Mouse (Mus musculus) heart, embryonic 12.5 days (tissue): ENCODE measurements around the gene Dlg3. TPM values are rescaled to one million over a fixed set of nuclear protein-coding genes. Genes with fewer than 3 reads are reported as not detected.

Experiments used
- ATAC-seq: fragments of 200-750 bp; cut with Nextera tagmentation; 2 replicates; pipeline ENCODE4 v1.8.0; 2017; ENCODE audit warnings: moderate TSS enrichment, moderate library complexity; ENCODE audit not compliant: insufficient number of reproducible peaks, low FRiP score
- H3K27ac ChIP-seq: fragments of 300-500 bp; sonication (generic); 2 replicates; pipeline ENCODE4 v1.5.1; 2016; ENCODE audit warnings: mild to moderate bottlenecking, moderate library complexity; ENCODE audit not compliant: poor library complexity, severe bottlenecking
- H3K27me3 ChIP-seq: fragments of 300-500 bp; sonication (generic); replicated peaks from 2 replicates; pipeline ENCODE4 v1.6.1; 2016; ENCODE audit warnings: mild to moderate bottlenecking, moderate library complexity
- H3K36me3 ChIP-seq: fragments of 300-500 bp; sonication (generic); 2 replicates; pipeline ENCODE4 v1.6.1; 2016; ENCODE audit warnings: mild to moderate bottlenecking, moderate library complexity
- H3K4me1 ChIP-seq: fragments of 300-500 bp; sonication (generic); replicated peaks from 2 replicates; pipeline ENCODE4 v1.6.1; 2016; ENCODE audit warnings: mild to moderate bottlenecking
- H3K4me2 ChIP-seq: fragments of 300-500 bp; sonication (generic); 2 replicates; pipeline ENCODE4 v1.6.1; 2016; ENCODE audit warnings: mild to moderate bottlenecking, moderate library complexity
- H3K4me3 ChIP-seq: fragments of 300-500 bp; sonication (generic); 2 replicates; pipeline ENCODE4 v1.5.1; 2016; ENCODE audit warnings: mild to moderate bottlenecking
- H3K9ac ChIP-seq: fragments of 300-500 bp; sonication (generic); 2 replicates; pipeline ENCODE4 v1.6.1; 2016; ENCODE audit warnings: mild to moderate bottlenecking, moderate library complexity
- H3K9me3 ChIP-seq: fragments of 300-500 bp; sonication (generic); replicated peaks from 2 replicates; pipeline ENCODE4 v1.6.1; 2016; ENCODE audit warnings: mild to moderate bottlenecking, moderate library complexity
- whole genome bisulfite sequencing: fragments of 180-500 bp; shearing (Covaris S2); methylation state at CpG from one replicate; pipeline ENCODE4 v1.1.7; 2016; 5-methylcytosine and 5-hydroxymethylcytosine counted together
- polyA plus RNA-seq: library from polyadenylated mRNA; unstranded; fragments of >200 nt; fragmentation: Nextera tagmentation; extraction: Ambion mirVana; gene quantifications from 2 replicates; pipeline ENCODE4 v1.2.1, GENCODE M21; 2016

Gene Dlg3
- 4.7 and 5.1 TPM in 2 replicates for polyA plus RNA-seq

GRCm38 (mm10) chrX:100767181-100767884 is at the start of gene Dlg3:
Gene Dlg3, plus strand, starts transcription at chrX:100767722.
- peaks cover 34% of the 10 kb centered on the region for H3K27me3 ChIP-seq
- H3K27ac ChIP-seq, result no peak within 1 kb of the TSS
- peak within 1 kb of the TSS; percentile 52 for H3K4me3 ChIP-seq
- WGBS, result 18% methylated on average over 26 of the region's 26 CpGs
- H3K4me1 ChIP-seq, result peaks cover 5% of the 10 kb centered on the region
- no peak for ATAC-seq
- no peaks in the 10 kb centered on the region for H3K9me3 ChIP-seq
- no peaks in the 10 kb centered on the region for H3K36me3 ChIP-seq
- peak within 1 kb of the TSS; percentile 45 for H3K9ac ChIP-seq
- peak within 1 kb of the TSS; percentile 88 for H3K4me2 ChIP-seq

DNA sequence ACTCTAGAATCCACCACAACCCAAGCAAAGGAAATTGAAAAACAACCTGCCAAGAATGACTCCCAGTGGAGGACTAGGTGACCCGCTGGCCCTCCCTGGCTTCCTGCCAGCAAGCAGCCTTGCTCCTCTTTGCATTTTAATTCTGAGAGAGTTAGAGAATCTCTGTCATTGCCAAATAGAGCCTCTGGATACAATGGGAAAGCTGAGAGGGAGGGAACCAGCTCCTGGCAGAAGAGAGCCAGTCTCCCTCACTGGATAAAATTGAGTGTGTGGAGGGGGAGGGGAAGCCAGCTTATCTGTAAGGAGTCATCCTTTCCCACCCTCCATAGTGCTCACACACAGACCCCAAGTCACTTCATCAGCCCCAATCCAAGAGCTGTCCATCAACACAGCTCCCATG is 38.6 kb upstream of the Dlg3 start:
- peaks cover 33% of the 10 kb centered on the region for H3K27me3 ChIP-seq
- H3K9ac ChIP-seq, result no peak overlapping the region
- no peak for ATAC-seq
- H3K4me3 ChIP-seq, result no peak overlapping the region
- H3K36me3 ChIP-seq, result peaks cover 31% of the 10 kb centered on the region
- no peak overlapping the region for H3K4me2 ChIP-seq
- peaks cover 22% of the 10 kb centered on the region for H3K4me1 ChIP-seq
- no peaks in the 10 kb centered on the region for H3K9me3 ChIP-seq
- no peak overlapping the region for H3K27ac ChIP-seq
- WGBS, result 26% methylated on average over 1 of the region's 1 CpGs

DNA sequence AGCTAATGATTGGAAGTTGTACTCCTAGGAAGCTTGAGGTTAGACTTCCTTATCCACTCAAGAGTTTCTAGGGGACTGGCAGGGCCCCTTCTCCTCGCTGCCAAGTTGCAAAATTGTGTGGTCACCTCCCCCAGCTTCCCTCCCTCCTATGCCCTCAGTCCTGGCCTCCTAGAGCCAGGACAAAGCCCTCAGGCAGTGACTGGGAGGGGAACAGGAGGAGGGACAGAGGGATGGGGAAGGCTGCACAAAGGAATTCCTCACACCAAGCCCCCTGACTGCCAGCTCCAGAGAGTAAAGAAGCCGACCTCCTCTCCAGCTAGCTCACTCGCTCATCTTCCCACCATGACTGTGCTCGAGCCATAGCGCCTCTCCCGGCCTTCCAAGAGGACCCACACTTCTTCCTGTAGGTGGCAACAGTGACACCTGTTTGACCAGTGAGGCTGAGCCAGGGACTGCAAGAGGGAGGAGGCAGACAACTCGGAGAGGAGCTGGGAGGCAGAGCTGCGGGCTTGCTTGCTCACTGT is 37.8 kb upstream of the Dlg3 start, which contains the start of gene Gdpd2:
Gdpd2 (plus strand) TSS at position 209 of the 524 bp plus-strand sequence.
- Histone ChIP-seq H3K27me3 (peaks cover 41% of the 10 kb centered on the region), H3K27ac (no peak within 1 kb of the TSS), H3K4me3 (peak within 1 kb of the TSS; percentile 21; the same call in 1 of the 2 replicates), H3K36me3 (peaks cover 25% of the 10 kb centered on the region), H3K9ac (no peak within 1 kb of the TSS), H3K9me3 (no peaks in the 10 kb centered on the region), H3K4me2 (peak within 1 kb of the TSS; percentile 64), H3K4me1 (peaks cover 22% of the 10 kb centered on the region)
- peak; percentile 61; the same call in 1 of the 2 replicates for ATAC-seq
- 19% methylated on average over 8 of the region's 8 CpGs for WGBS

GRCm38 (mm10) chrX:100730266-100730665 is 37.3 kb upstream of the Dlg3 start:
- peak overlapping the region; percentile 21; the same call in 1 of the 2 replicates for H3K4me3 ChIP-seq

DNA sequence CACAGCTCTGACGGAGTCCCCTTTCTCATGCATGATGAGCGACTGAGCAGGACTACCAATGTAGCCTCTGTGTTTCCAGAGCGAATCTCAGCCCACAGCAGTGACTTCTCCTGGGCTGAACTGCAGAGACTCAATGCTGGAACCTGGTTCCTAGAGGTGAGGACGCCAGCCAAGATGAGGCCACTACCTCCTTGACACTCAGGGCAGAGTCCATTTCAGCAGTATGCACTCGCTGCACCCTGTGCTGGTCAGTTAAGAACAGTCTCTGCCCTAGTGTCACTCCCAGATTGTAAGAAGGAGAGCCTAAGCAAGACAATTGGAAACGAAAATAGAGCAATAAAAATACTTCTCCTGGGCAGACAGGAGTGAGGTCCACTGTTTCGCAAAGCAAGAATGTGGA is 33.2 kb upstream of the Dlg3 start:
- Histone ChIP-seq H3K4me2 (no peak overlapping the region), H3K27me3 (peaks cover 44% of the 10 kb centered on the region), H3K4me1 (peaks cover 13% of the 10 kb centered on the region), H3K36me3 (no peaks in the 10 kb centered on the region), H3K9ac (no peak overlapping the region), H3K9me3 (no peaks in the 10 kb centered on the region), H3K27ac (no peak overlapping the region), H3K4me3 (no peak overlapping the region)
- no peak for ATAC-seq
- WGBS, result 70% methylated on average over 7 of the region's 7 CpGs

More at GRCm38 (mm10) chrX:100730266-100730665, 37.3 kb upstream of the Dlg3 start:
- peaks cover 41% of the 10 kb centered on the region for H3K27me3 ChIP-seq
- H3K27ac ChIP-seq, result no peak overlapping the region
- H3K9me3 ChIP-seq, result no peaks in the 10 kb centered on the region
- H3K9ac ChIP-seq, result no peak overlapping the region
- peak overlapping the region; percentile 64 for H3K4me2 ChIP-seq
- WGBS, result 37% methylated on average over 8 of the region's 8 CpGs
- H3K4me1 ChIP-seq, result peaks cover 22% of the 10 kb centered on the region
- ATAC-seq, result peak; percentile 29; the same call in 1 of the 2 replicates
- H3K36me3 ChIP-seq, result peaks cover 20% of the 10 kb centered on the region

- no peaks in the 10 kb centered on the region for H3K36me3 ChIP-seq
- ATAC-seq, result no peak
- WGBS, result 15% methylated on average over 14 of the region's 14 CpGs
- peak overlapping the region; percentile 65 for H3K4me2 ChIP-seq
- peak overlapping the region; percentile 36; the same call in 1 of the 2 replicates for H3K4me3 ChIP-seq
- H3K4me1 ChIP-seq, result no peaks in the 10 kb centered on the region
- H3K27ac ChIP-seq, result no peak overlapping the region
- no peak overlapping the region for H3K9ac ChIP-seq
- peaks cover 12% of the 10 kb centered on the region for H3K27me3 ChIP-seq
- H3K9me3 ChIP-seq, result 0 out of 2 replicates have a peak, but pooled peaks cover 4% of the 10 kb centered on the region
These were observed 28.6 kb upstream of the Dlg3 start for GRCm38 (mm10) chrX:100738918-100739317.

GRCm38 (mm10) chrX:100739443-100739842 is 28.1 kb upstream of the Dlg3 start:
- Histone ChIP-seq H3K4me3 (peak overlapping the region; percentile 36), H3K9ac (no peak overlapping the region; the same call in 1 of the 2 replicates), H3K36me3 (no peaks in the 10 kb centered on the region), H3K9me3 (0 out of 2 replicates have a peak, but pooled peaks cover 4% of the 10 kb centered on the region), H3K27me3 (peaks cover 7% of the 10 kb centered on the region), H3K4me2 (peak overlapping the region; percentile 65), H3K27ac (no peak overlapping the region), H3K4me1 (no peaks in the 10 kb centered on the region)
- 0 out of 2 replicates have a peak, but pooled peaks have one; percentile 22 for ATAC-seq
- WGBS, result 19% methylated on average over 10 of the region's 10 CpGs

GRCm38 (mm10) chrX:100740785-100741184 is 26.7 kb upstream of the Dlg3 start:
- H3K27ac ChIP-seq, result peak overlapping the region; percentile 84
- no peaks in the 10 kb centered on the region for H3K36me3 ChIP-seq
- H3K27me3 ChIP-seq, result no peaks in the 10 kb centered on the region; the same call in none of the 2 replicates
- H3K4me1 ChIP-seq, result no peaks in the 10 kb centered on the region
- 46% methylated on average over 6 of the region's 6 CpGs for WGBS
- peak overlapping the region; percentile 27 for H3K4me3 ChIP-seq
- no peak for ATAC-seq
- H3K4me2 ChIP-seq, result peak overlapping the region; percentile 65
- 0 out of 2 replicates have a peak, but pooled peaks cover 4% of the 10 kb centered on the region for H3K9me3 ChIP-seq
- peak overlapping the region; percentile 51; the same call in 1 of the 2 replicates for H3K9ac ChIP-seq

- H3K27ac ChIP-seq, result no peak overlapping the region
- 6% methylated on average over 10 of the region's 10 CpGs for WGBS
- H3K9me3 ChIP-seq, result 0 out of 2 replicates have a peak, but pooled peaks cover 4% of the 10 kb centered on the region
- H3K36me3 ChIP-seq, result no peaks in the 10 kb centered on the region
- no peak for ATAC-seq
- no peak overlapping the region for H3K9ac ChIP-seq
- no peak overlapping the region for H3K4me3 ChIP-seq
- H3K4me2 ChIP-seq, result peak overlapping the region; percentile 65
- no peaks in the 10 kb centered on the region; the same call in none of the 2 replicates for H3K27me3 ChIP-seq
- no peaks in the 10 kb centered on the region for H3K4me1 ChIP-seq
These were observed 25.6 kb upstream of the Dlg3 start for GRCm38 (mm10) chrX:100741940-100742339.

DNA sequence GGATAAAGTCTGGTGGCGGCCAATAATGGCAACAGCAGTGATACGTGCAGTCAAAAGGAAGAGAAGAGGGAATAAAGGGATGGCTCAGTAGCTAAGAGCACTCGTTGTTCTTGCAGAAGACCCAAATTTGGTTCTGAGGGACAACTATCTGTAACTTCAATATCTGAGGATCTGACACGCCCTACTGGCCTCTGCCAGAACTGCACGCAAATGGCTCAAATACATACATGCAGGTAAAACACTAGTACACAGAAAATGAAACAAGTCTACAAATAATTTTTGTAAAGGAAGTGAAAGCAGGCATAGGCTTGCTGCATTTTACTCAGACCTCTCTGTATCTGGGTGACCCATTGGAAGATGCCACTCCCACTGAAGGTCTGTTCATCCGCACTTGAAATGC is 1.7 kb upstream of the Dlg3 start:
- Histone ChIP-seq H3K27me3 (peaks cover 34% of the 10 kb centered on the region), H3K4me2 (no peak overlapping the region), H3K36me3 (no peaks in the 10 kb centered on the region), H3K4me3 (no peak overlapping the region), H3K9me3 (no peaks in the 10 kb centered on the region), H3K9ac (no peak overlapping the region), H3K27ac (no peak overlapping the region), H3K4me1 (peaks cover 5% of the 10 kb centered on the region)
- ATAC-seq, result no peak
- 81% methylated on average over 6 of the region's 6 CpGs for WGBS
